Mouse (Mus musculus): ENCODE measurements around the gene Krt83. TPM values are rescaled to one million over a fixed set of nuclear protein-coding genes. Genes with fewer than 3 reads are reported as not detected.

Gene Krt83
- total RNA-seq, 2 experiments from 2014 or later = 0.14 TPM; not detected in 1

Other genes with a start within 250 kb of the Krt83 start
- 10 to 100 TPM; 30.5 to 49.0 TPM for gene Nr4a1, start 237.2 kb downstream of the Krt83 start, total RNA-seq (2021)
- gene Atg101, start 207.2 kb downstream of the Krt83 start, total RNA-seq (2021) = 10 to 100 TPM; 27.7 to 35.0 TPM
- gene 6030408B16Rik, start 198.3 kb downstream of the Krt83 start, total RNA-seq (2021) = under 1 TPM; 0.22 to 0.29 TPM
- 1 to 10 TPM in 1 of 2 experiments, under 1 TPM in 1; 0.69 to 1.4 TPM for gene Krt80, start 121.3 kb downstream of the Krt83 start, total RNA-seq (2021)
- gene Krt7, start 80.5 kb downstream of the Krt83 start, total RNA-seq (2021) = not detected
- gene Krt87, start 52.7 kb downstream of the Krt83 start, total RNA-seq (2021) = not detected
- gene Krt88, start 43.8 kb downstream of the Krt83 start, total RNA-seq (2021) = not detected
- not detected for gene Krt81, start 27.8 kb downstream of the Krt83 start, total RNA-seq (2021)
- gene Krt86, start 18.0 kb downstream of the Krt83 start, total RNA-seq (2021) = not detected
- gene Gm49425, start 25.7 kb upstream of the Krt83 start, total RNA-seq (2021) = not detected
- under 1 TPM in 1 of 2 experiments, not detected in 1; 0.08 TPM for gene Krt84, start 41.3 kb upstream of the Krt83 start, total RNA-seq (2021)
- gene Krt82, start 59.2 kb upstream of the Krt83 start, total RNA-seq (2021) = not detected
- gene Krt90, start 71.4 kb upstream of the Krt83 start, total RNA-seq (2021) = not detected
- not detected for gene Krt75, start 82.4 kb upstream of the Krt83 start, total RNA-seq (2021)
- gene Gm5414, start 136.7 kb upstream of the Krt83 start, total RNA-seq (2021) = not detected
- gene Gm5478, start 155.9 kb upstream of the Krt83 start, total RNA-seq (2021) = not detected
- gene Krt6b, start 188.8 kb upstream of the Krt83 start, total RNA-seq (2021) = not detected
- gene Krt6a, start 202.8 kb upstream of the Krt83 start, total RNA-seq (2021) = not detected
- gene Krt5, start 221.4 kb upstream of the Krt83 start, total RNA-seq (2021) = not detected

All from gastrocnemius, postnatal 14 days (tissue).